Mouse (Mus musculus): ENCODE results near the gene Sptbn4. TPM values are rescaled to one million over a fixed set of nuclear protein-coding genes. Genes with fewer than 3 reads are reported as not detected.
A peak's percentile ranks its signal among the peaks of the same experiment; 100 is the strongest.

Sptbn4 gene
- total RNA-seq, 2 experiments from 2014 or later = 0.09 TPM; not detected in 1

- ATAC-seq (replicated peaks; ENCODE audit: low FRiP score, low TSS enrichment, poor library complexity, severe bottlenecking) = no peak
Measured at GRCm38 (mm10) chr7:27334405-27334911, 113.0 kb downstream of the Sptbn4 start.

DNA sequence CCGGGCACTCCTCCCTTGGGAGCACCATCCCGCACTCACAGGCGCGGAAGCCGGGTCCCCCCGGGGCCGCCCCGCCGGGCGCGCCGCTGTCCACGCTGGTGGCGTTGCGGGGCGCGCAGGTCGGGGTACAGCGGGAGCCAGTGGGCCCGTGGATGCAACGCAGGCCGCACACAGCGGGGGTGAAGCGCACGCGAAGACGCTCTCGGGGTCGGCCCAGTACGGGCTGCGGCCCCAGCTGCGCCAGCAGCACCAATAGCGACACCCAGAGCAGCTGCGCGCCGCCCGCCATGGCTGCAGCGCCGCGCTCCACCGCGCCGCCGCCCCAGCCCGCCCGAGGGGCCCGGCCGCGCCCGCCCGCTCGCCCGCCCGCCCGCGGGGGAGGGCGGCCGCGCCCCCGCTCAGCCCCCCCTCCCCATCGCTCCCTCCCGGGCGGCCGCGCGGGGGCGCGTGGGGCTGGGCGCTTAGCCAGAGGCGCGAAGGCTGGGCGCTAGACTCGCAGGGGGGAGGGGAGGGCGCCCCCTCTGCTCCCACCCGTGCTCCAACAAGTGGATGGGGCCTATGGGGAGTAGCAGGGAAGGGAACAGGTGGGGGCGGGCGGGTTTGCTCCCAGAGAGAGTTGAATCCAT lies 114.1 kb downstream of the Sptbn4 start:
- ATAC-seq (replicated peaks; ENCODE audit: low FRiP score, low TSS enrichment, poor library complexity, severe bottlenecking) = no peak

- ATAC-seq (replicated peaks; ENCODE audit: low FRiP score, low TSS enrichment, poor library complexity, severe bottlenecking) = peak; percentile 28; the same call in 1 of the 2 replicates
Measured at GRCm38 (mm10) chr7:27332353-27333199, 114.9 kb downstream of the Sptbn4 start.

- ATAC-seq (replicated peaks; ENCODE audit: low FRiP score, low TSS enrichment, poor library complexity, severe bottlenecking) = no peak
Measured at GRCm38 (mm10) chr7:27331854-27332253, 115.6 kb downstream of the Sptbn4 start.

DNA sequence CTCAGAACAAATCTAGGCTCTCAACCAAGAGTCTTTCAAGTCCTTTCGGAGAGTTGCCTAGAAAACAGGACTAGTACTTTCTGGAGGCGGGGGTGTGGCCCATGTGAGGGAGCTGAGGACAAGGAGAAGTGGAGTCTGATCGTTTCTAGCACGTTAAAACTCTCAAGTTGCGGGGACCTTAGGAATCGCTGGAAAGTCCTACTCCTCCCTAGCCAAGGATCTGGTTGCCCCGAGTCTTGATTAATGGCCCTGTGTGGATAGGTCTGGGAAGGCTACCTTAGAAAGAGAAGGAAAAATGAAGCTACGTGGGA lies 116.0 kb downstream of the Sptbn4 start:
- no peak for ATAC-seq (replicated peaks; ENCODE audit: low FRiP score, low TSS enrichment, poor library complexity, severe bottlenecking)

DNA sequence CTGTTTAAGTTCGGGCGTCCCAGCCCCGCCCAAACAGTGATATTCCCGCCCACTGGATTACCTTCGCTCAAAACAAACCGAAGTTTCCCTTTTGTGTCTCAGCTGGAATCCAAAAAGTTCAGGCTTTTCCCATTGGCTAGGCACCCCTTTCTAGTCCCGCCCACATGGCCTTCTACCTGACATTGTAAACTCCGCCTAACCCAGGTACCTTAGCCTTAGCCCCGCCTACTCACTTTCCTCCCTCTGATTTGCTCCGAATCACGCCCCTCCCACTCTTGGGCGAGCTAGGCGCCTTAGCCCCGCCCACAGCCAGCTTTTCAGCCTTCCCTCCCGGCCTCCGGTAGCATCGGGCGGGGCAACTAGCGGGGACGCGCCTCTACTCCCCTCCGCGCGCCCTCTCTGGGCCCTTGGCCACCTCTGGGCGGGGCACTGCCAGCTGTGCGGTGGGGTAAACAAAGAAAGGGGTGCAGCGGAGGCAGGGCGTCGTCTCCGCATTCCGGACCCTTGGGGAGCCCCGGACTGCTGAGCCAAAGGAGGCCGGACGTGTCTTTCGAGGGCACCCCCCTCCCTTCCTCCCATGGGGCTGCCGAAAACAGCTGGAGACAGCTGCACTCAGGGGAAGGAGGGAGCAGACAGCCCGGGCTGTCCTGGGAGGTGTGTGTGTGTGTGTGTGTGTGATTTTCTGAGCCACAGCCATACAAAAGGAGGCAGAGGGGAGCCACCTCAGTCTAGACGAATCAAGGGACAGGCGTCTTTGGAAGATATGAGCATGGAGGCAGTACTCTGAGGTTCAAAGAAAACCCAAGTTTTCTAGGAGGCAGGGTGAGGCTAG lies 116.6 kb downstream of the Sptbn4 start:
- peak; percentile 77 for ATAC-seq (replicated peaks; ENCODE audit: low FRiP score, low TSS enrichment, poor library complexity, severe bottlenecking)

GRCm38 (mm10) chr7:27329981-27330380 lies 117.5 kb downstream of the Sptbn4 start:
- no peak for ATAC-seq (replicated peaks; ENCODE audit: low FRiP score, low TSS enrichment, poor library complexity, severe bottlenecking)

DNA sequence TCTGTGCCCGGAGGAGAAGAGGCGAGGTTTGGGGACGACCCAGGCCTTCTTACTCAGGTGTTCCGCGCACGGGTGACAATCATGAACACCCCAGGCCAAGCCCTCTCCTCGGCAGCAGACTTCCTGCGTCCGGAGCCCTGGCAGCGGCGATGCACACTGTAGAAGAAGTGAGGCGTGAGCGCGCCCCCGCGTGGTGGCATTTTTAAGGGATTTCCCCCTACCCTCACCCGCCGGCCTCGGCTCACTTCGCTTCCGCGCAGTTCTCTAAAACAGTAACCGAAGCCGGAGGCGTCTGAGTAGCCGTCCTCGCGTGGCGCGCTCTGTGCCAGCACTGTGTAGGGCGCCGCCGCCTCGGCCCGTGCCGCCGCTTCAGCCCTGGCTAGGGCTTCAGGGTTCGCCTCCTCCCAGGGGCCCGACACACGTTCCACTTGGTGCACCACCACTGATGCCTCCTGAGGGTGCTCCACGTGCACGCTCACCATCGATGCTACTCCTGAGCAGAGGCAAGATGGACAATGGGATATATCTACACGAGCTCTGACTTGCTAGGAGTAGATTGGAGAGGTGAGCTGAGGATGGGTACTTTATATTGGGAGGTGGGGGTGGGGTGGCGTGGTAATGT lies 118.0 kb downstream of the Sptbn4 start:
- ATAC-seq (replicated peaks; ENCODE audit: low FRiP score, low TSS enrichment, poor library complexity, severe bottlenecking) = peak; percentile 36; the same call in 1 of the 2 replicates

- no peak for ATAC-seq (replicated peaks; ENCODE audit: low FRiP score, low TSS enrichment, poor library complexity, severe bottlenecking)
Measured at GRCm38 (mm10) chr7:27328648-27329047, 118.8 kb downstream of the Sptbn4 start.

DNA sequence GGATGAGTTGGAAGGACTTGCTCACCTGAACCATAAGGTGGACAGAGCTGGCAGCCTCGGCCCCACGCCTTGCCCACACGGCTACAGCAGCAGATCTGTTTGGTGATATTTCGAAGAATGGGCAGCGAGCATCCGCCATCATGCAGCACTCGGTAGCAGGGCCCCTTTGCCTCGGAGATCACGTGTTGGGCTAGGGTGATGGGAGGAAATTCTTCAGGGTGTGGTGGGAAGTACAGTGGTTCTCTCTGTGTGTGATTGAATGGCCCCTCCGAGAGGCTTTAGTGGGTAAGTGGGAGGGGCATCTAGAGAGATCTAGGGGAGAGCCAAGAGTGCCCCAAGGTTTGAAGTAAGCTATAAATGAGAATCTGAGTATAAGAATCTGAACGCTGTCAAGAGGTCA lies 119.3 kb downstream of the Sptbn4 start:
- no peak for ATAC-seq (replicated peaks; ENCODE audit: low FRiP score, low TSS enrichment, poor library complexity, severe bottlenecking)

- no peak for ATAC-seq (replicated peaks; ENCODE audit: low FRiP score, low TSS enrichment, poor library complexity, severe bottlenecking)
Measured at GRCm38 (mm10) chr7:27327500-27327899, 120.0 kb downstream of the Sptbn4 start.

DNA sequence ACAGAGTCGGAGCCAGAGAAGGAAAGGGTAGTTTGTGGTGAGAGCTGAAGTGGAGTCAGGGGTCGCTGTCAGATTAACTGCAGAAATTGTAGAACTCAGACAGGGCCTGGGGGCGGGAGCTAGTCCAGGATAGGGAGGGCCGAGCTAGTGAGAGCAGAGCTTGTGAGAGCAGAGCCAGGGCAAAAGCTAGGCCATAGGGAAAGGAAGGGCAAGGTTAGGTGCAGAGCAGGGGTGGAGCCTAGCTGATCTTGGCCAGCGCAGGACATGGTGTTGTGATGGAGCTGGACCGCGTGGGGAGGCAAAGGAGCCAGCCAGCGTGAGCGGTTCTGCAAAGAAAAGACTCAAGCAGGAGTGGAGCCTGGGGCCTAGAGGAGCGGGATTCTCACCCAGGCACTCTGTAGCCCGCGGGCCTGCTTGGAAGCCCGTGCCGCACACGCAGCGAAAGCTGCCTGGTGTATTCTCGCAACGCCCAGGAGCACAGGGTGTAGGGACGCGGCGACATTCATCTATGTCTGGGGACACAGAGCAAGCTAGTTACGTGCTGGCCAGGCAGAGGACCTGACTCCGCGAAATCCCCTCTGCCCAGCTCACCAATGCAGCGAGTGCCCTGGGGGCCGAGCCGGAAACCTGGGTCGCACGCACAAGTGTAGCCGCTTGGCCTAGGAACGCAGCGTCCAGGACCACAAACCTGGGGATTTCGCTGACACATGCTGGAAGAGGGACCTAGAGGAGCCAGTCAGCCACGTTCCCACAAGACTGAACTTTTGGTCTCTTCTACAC lies 121.2 kb downstream of the Sptbn4 start:
- no peak for ATAC-seq (replicated peaks; ENCODE audit: low FRiP score, low TSS enrichment, poor library complexity, severe bottlenecking)

DNA sequence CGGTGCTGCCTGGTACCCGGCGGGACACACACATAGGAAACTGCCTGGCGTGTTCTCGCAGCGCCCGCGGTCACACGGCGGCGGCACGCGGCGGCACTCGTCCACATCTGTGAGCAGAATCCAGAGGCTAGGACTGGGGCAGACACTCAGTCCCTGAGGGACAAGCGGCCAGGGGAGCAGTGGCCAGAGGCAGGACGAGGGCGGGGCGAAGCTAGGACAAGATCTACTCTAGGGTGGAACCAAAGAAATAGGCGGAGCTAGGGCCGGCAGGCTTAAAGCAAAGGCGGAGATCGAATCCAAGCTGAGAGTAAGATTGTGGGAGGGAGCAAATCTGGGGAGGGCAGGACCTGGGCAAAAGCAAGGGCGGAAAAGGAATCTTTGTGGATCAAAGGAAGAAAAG lies 121.8 kb downstream of the Sptbn4 start:
- ATAC-seq (replicated peaks; ENCODE audit: low FRiP score, low TSS enrichment, poor library complexity, severe bottlenecking) = no peak; the same call in 1 of the 2 replicates

DNA sequence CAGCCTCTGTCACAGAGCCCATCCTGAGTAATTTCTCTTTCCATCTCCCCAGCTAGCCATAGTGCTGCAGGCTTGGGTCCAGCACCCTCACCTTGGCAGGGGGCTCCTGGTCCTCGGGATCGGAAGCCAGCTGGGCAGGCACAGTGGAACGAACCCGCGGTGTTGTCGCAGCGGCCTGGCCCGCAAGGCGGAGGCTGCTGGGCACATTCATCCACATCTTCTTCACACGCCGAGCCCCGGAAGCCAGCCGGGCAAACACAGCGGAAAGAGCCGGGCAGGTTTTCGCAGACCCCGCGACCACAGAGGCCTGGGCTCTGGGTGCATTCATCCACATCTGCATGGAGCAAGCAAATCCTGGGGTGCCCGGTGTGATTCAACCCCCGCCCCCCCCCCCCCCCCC lies 122.6 kb downstream of the Sptbn4 start:
- ATAC-seq (replicated peaks; ENCODE audit: low FRiP score, low TSS enrichment, poor library complexity, severe bottlenecking) = no peak

- no peak for ATAC-seq (replicated peaks; ENCODE audit: low FRiP score, low TSS enrichment, poor library complexity, severe bottlenecking)
Measured at GRCm38 (mm10) chr7:27324161-27324560, 123.3 kb downstream of the Sptbn4 start.

DNA sequence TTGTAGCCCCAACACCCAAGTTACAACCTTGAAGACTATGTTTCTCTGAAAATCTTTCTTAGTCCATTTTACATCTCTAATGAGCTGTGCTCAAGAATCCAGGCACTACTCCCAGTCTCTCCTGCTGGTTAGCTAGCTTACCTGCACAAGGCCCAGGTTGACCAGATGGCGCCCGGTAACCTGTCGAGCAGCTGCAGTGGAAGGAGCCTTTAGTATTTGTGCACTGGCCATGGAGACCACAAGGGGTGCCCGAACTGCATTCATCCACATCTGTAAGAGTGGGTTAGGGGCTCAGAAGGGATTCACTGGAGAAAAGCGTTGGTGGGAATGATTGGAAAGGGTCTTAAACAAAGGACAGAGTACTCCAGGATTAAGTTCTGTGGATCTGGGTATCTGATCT lies 124.5 kb downstream of the Sptbn4 start:
- ATAC-seq (replicated peaks; ENCODE audit: low FRiP score, low TSS enrichment, poor library complexity, severe bottlenecking) = no peak

GRCm38 (mm10) chr7:27322291-27322690 lies 125.2 kb downstream of the Sptbn4 start:
- no peak for ATAC-seq (replicated peaks; ENCODE audit: low FRiP score, low TSS enrichment, poor library complexity, severe bottlenecking)

- no peak for ATAC-seq (replicated peaks; ENCODE audit: low FRiP score, low TSS enrichment, poor library complexity, severe bottlenecking)
Measured at GRCm38 (mm10) chr7:27319411-27319810, 128.1 kb downstream of the Sptbn4 start.

DNA sequence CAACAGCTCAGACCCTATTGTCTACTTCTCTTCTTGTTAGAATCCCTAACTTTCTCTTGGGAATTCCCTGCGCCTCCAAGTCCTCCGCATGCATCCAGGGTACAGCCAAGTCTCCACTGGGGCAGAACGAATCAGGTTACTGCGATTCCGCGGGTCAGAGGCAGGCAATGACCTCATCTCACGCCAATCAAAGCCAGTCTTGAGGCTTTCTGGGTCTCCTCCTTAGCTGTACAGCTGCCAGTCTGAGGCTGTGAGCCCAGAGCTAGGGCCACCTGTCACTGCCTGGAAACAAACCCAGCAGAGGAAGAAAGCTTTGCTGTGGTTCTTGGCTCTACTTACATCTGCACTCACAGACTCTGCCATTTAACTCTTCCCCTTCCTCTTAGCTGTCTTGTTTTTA lies 131.5 kb downstream of the Sptbn4 start:
- ATAC-seq (replicated peaks; ENCODE audit: low FRiP score, low TSS enrichment, poor library complexity, severe bottlenecking) = no peak
